Mouse (Mus musculus) forebrain, embryonic 12.5 days (tissue): Measurements from ENCODE around the gene Krba1. TPM values are rescaled to one million over a fixed set of nuclear protein-coding genes. Genes with fewer than 3 reads are reported as not detected.

ENCODE experiments used
- microRNA-seq: library from miRNA; unstranded; fragments of <30 nt; microRNA quantifications from one replicate; pipeline ENCODE4, GENCODE M21; 2017
- polyA plus RNA-seq: library from polyadenylated mRNA; unstranded; fragments of >200 nt; fragmentation: Nextera tagmentation; extraction: Ambion mirVana; gene quantifications from 2 replicates; pipeline ENCODE4 v1.2.1, GENCODE M21; 2016

The Krba1 gene
- polyA plus RNA-seq, 1 experiment from 2014 or later = 27.2 TPM

Small RNA genes lying within 50 kb of the gene (microRNA-seq; reads per million reads assigned to microRNA genes)
- not detected for gene Gm24325

Other genes with a start within 250 kb of the Krba1 start
- gene Zfp467, start 50.2 kb downstream of the Krba1 start, polyA plus RNA-seq = 22.1 and 22.7 TPM in 2 replicates
- 0.40 and 0.53 TPM in 2 replicates for gene Sspo, start 52.6 kb downstream of the Krba1 start, polyA plus RNA-seq
- 78.6 and 88.3 TPM in 2 replicates for gene Atp6v0e2, start 142.0 kb downstream of the Krba1 start, polyA plus RNA-seq
- gene Lrrc61, start 159.2 kb downstream of the Krba1 start, polyA plus RNA-seq = 16.7 and 21.3 TPM in 2 replicates
- 0.74 and 1.2 TPM in 2 replicates for gene Rarres2, start 177.2 kb downstream of the Krba1 start, polyA plus RNA-seq
- not detected in 2 replicates for gene Gm45021, start 194.0 kb downstream of the Krba1 start, polyA plus RNA-seq
- 46.7 and 50.0 TPM in 2 replicates for gene Repin1, start 198.3 kb downstream of the Krba1 start, polyA plus RNA-seq
- not detected in 2 replicates for gene Gm44965, start 198.4 kb downstream of the Krba1 start, polyA plus RNA-seq
- 13.4 and 14.9 TPM in 2 replicates for gene Zfp775, start 206.5 kb downstream of the Krba1 start, polyA plus RNA-seq
- gene AI854703, start 231.2 kb downstream of the Krba1 start, polyA plus RNA-seq = 1.2 and 1.6 TPM in 2 replicates